Mouse (Mus musculus) heart, adult 8-10 months (tissue): ENCODE results near the gene Fam3c. TPM values are rescaled to one million over a fixed set of nuclear protein-coding genes. Genes with fewer than 3 reads are reported as not detected.
A peak's percentile ranks its signal among the peaks of the same experiment; 100 is the strongest.

Experiments used
- DNase-seq: peaks from one replicate; pipeline ENCODE4 v3.0.0; 2022; ENCODE audit warnings: low spot score
- total RNA-seq, 4 experiments: library from RNA; stranded (reverse); gene quantifications; 2 replicates each; pipeline ENCODE4 v1.2.4; 2022

The Fam3c gene
- total RNA-seq, 4 experiments from 2014 or later: 27.0 to 33.8 (median 32.0) TPM

GRCm38 (mm10) chr6:22354031-22354430 is 2.0 kb downstream of the Fam3c start:
- no peak for DNase-seq

- DNase-seq: no peak
Measured at GRCm38 (mm10) chr6:22351551-22351950, 4.5 kb downstream of the Fam3c start.

- no peak for DNase-seq
Measured at GRCm38 (mm10) chr6:22350239-22350571, 5.8 kb downstream of the Fam3c start.

- no peak for DNase-seq
Measured at GRCm38 (mm10) chr6:22349531-22350238, 6.4 kb downstream of the Fam3c start.

GRCm38 (mm10) chr6:22348975-22349374 is 7.1 kb downstream of the Fam3c start:
- DNase-seq: no peak

GRCm38 (mm10) chr6:22348130-22348529 is 7.9 kb downstream of the Fam3c start:
- no peak for DNase-seq

GRCm38 (mm10) chr6:22347132-22347902 is 8.7 kb downstream of the Fam3c start:
- no peak for DNase-seq

- no peak for DNase-seq
Measured at GRCm38 (mm10) chr6:22344443-22344842, 11.6 kb downstream of the Fam3c start.

GRCm38 (mm10) chr6:22343706-22344105 is 12.3 kb downstream of the Fam3c start:
- no peak for DNase-seq

- DNase-seq: no peak
Measured at GRCm38 (mm10) chr6:22343292-22343691, 12.8 kb downstream of the Fam3c start.

- no peak for DNase-seq
Measured at GRCm38 (mm10) chr6:22340779-22341178, 15.3 kb downstream of the Fam3c start.

- DNase-seq: no peak
Measured at GRCm38 (mm10) chr6:22339763-22340542, 16.1 kb downstream of the Fam3c start.

GRCm38 (mm10) chr6:22332548-22332947 is 23.5 kb downstream of the Fam3c start:
- no peak for DNase-seq

GRCm38 (mm10) chr6:22330169-22330960 is 25.7 kb downstream of the Fam3c start:
- no peak for DNase-seq

GRCm38 (mm10) chr6:22327931-22328330 is 28.1 kb downstream of the Fam3c start:
- DNase-seq: no peak

GRCm38 (mm10) chr6:22327091-22327490 is 29.0 kb downstream of the Fam3c start:
- DNase-seq: no peak

- no peak for DNase-seq
Measured at GRCm38 (mm10) chr6:22326289-22326688, 29.8 kb downstream of the Fam3c start.

- peak; percentile 73 for DNase-seq
Measured at GRCm38 (mm10) chr6:22325364-22326072, 30.5 kb downstream of the Fam3c start.

GRCm38 (mm10) chr6:22298059-22298458 is 58.0 kb downstream of the Fam3c start:
- no peak for DNase-seq

- no peak for DNase-seq
Measured at GRCm38 (mm10) chr6:22297028-22297427, 59.0 kb downstream of the Fam3c start.

GRCm38 (mm10) chr6:22293922-22294321 is 62.1 kb downstream of the Fam3c start:
- DNase-seq: no peak
